Mouse (Mus musculus) retina, postnatal 7 days (tissue): ENCODE measurements around the gene Ust.

ENCODE experiments used
- DNase-seq: peaks from one replicate; pipeline ENCODE4 v3.0.0-alpha.2; 2012; ENCODE audit warnings: low read depth, low spot score

Ust gene

DNA sequence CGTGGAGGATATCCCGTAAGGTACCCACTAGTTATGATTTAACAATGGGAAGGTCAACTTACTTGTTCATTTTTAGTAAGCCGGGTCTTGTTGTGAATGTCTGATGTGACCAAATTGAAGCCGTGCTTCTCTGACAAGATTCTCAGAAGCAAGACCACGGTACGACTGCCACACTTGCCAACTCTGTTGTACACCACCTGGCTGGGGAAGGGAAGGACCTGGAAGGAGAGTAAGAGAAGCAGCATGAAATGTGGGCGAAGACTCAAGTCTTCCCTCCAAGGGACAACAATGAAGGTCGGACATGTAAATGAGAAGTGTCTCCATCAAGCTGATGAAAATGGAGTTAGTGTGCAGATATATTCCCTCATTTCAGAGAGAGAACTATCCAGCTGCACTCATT is 188.6 kb downstream of the Ust start:
- DNase-seq: no peak

DNA sequence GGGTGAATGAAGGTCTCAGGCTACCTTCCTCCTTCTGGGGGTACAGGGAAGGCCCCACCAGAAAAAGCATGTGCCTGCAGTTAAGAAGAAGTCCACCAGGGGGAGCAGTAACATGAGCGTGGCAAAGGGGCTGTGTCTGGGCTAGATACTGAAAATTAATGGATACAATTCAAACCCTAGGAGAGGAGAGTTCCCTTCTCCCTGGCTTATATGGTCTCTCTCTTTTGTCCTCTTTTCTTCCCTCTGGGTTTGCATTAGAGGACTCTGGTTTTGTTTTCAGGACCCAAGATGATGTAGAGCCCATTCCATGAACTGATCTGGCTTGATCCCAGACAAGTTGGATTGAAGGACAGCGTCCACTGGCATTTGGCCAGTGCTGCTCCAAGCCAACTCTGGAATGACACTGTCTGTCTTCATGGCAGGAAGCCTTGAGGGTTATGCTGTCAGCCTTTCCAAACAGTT is 195.3 kb downstream of the Ust start:
- peak; percentile 16 for DNase-seq

DNA sequence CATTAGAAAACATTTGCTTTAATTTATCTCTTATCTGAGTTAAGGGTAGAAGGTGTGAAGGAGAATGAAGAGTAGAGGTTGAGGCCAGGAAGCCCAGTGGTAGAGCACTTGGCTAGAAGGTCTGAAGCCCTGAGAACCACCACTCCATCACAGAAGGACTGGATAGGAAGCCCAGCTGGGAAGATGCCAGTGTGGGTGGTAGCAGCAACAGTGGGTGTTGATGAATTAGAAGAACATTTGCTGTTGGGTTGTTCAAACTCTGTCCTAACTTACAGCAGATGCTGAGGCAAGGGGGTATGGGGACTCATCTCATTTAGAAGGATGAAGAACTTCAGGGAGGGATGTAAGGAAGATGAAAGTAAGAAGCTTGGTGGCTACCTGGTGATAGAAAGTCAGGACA is 197.9 kb downstream of the Ust start:
- no peak for DNase-seq

DNA sequence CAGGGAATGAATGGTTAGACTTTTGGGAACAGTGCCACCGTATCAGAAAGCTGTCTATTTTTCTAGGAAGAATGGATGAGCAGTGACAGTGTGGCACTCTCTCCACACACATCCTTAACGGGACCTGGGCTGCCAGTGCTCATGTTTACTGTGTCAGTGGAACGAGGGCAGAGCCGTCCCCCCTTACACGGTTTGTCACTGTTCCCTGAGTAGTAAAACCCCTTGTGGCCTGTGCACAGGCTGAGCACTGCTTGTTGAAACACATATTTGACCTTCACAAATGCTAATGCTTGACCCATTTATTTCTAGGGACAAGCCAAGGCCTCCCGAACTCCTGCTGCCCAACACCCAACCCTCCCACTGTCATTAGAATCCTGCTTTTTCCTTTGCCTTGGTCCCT is 209.2 kb downstream of the Ust start:
- no peak for DNase-seq

DNA sequence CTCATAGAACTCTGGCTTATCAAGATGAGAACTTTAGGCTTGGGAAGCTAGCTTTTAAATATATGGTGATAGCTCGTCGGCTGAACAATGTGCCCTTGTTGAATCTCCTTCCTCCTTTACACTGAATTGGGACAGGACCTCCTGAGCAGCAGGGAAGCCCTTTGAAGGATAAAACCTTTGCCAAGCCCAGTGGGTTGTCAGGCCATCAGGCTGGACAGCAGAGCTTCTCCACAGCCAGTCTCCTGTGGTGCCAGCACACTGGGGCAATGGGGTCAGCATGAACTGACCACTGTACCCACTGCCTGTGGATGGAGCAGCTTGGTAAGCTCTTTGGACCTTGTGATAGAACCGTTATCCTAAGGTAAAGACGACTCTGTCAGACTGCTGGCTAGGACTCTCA is 214.4 kb downstream of the Ust start:
- DNase-seq: no peak

DNA sequence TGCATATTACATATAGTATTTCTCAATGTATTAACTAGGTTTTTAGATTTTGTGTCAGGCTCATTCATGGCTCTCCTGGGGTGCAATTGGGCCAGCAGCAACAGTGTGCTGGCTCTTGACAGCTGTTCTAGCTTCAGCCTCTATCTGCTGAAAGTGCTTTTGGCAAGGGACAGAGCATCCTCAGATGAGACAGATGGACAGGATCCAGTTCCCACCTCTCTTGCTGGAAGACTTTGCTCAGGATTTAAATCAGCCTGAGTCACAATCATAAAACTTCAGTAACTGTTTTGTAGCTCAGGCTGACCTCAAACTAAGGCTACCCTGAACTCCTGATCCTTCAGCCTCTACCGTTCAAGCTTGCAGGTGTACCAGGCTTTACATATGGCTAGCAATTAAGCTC is 219.5 kb downstream of the Ust start:
- no peak for DNase-seq

DNA sequence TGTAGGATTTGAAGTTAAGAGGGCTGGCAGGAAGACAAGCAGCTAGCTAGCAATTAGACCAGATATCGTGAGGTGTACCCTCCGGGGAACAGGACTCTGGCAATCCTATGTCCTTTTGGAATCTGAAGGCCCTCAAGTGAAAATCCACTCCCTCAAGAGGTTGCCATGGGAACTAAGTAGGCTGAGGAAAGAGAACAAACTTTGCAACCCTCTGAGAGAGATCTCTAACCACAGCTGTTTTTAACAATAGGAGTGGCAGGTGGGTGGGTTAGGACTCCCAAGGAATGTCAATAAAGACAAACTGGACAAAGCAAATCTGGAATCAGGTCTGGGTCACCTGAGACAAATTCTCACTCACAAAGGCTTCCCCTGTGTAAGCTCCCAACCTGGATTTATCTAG is 221.4 kb downstream of the Ust start:
- no peak for DNase-seq

DNA sequence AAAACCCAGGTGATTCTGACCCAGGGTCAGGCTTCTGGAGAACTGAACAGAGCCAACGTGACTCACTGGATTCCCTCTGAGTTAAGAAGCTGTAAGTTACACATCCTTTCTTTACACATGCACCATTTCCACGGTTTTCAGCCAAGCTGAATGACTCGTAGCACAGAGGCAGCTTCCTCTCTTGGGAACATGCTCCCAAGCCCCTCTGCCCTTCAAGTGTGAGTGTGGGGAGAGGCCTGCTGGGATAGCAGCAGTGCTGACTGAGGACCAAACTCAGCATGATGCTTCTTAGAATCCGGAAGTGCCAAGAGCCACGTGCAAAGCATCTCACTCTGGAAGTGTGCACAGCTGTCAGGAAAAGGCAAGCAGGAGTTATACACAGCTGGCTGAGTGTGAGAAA is 228.0 kb downstream of the Ust start:
- no peak for DNase-seq

DNA sequence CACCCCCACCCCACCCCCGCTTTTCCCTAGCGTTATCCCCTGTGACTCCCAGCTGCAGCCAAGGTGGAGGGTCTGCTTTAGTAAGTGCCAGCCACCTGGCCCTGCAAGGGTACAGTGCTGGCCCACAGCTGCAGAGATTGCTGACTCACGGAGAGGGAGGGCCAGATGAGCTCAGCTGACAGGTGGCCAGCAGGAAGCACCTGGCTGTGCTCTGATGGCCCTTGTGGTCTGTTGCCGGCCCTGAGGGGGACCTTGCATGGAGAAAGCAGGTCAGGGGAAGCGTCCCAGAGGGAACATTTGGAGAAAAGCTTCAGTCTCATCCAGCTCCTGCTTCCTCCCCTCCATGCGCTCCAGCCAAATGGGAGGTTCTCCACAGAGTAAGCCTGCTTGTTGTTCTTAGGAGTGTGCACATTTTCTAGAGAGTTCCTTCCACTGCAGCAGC is 231.3 kb downstream of the Ust start:
- DNase-seq: no peak

DNA sequence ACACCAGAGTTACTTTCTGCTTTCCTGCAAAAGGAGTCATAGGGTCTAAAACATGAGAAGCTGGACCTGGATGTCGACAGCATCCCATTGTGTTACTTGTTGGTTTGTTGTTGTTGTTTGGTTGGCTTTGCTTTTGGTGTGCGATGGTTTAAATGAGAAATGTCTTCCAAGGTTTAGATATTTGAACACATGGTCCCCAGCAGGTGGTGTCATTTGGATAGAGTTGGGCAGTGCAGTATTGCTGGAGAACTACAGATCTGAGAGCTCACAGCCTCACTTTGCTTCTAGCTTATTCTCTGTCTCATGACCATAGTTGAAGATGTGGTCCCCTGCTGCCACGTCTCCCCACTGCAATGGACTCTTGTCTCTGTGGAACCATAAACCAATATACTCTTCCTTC is 234.6 kb downstream of the Ust start:
- DNase-seq: no peak

DNA sequence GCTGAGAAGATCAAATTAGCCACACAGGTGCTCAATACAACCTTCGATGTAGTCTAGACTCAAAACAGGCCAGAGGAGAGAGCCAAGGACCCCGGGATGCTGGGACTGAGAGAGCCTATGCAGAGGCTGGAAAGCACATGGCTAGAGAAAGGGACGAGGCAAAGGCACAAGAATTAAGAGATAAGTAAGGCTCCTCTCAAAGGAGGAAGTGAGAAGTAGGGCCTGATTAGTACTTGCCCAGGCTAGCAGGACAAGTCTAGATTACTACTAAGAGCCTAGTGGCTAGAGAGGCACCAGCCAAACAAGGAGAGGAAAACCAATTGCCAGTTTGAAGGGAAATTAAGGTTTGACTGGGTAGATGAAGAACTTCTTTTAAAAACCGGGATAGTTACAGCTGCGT is 241.5 kb downstream of the Ust start:
- DNase-seq: no peak

DNA sequence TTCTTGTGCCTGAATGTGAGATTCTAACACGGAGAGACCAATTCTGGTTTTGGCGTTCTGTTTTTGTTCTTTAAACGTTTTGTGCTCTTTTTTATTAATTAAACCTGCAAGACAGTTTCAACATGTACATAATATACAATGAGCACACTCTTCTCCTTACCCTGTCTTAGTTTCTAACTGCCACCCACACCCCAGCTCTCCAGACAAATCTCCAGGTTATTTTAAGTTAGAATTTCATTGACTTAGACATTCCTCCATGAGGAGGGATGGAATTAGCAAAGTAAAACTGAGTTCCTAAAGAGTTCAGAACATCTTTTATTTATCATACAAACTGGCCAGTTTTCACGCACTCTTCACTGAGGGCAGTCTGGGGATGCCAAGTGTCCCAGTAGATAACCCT is 248.9 kb downstream of the Ust start:
- DNase-seq: no peak

DNA sequence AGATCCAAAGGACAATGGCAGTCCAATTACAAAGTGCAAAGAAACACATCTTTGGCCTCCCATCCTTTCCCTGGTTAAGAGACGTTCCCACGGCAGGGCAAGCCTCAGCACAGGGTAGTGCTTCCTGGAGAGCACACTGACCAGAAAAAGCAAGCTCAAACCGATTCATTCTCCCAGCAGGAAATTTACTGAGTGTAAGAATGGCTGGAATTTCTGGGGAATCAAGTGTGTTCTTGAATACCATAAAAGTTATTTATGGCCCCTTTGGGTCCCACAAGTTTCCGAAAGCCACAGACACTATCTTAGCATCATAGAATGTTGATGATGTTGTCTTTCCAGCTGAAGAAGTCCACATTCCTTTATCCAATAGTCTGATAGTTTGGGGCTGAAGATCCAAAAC is 258.9 kb downstream of the Ust start:
- DNase-seq: no peak

DNA sequence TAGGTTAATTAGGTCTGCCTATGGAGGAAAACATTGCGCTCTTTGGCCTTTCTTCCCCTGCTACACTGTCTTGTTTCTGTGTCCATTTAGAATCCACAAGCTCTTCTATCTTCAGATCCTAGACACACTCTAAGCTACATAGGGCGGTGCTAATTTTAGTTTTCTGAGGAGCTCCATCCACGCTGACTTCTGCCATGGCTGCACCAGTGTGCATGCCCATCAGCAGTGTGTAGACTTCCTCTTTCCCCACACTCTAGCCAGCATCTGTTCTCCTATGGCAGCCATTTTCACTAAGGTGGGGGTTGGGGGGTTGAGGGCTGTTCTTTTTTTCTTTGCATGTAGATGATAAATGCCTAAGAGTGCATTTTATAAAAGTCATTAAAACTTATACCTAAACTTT is 268.6 kb downstream of the Ust start:
- DNase-seq: no peak

DNA sequence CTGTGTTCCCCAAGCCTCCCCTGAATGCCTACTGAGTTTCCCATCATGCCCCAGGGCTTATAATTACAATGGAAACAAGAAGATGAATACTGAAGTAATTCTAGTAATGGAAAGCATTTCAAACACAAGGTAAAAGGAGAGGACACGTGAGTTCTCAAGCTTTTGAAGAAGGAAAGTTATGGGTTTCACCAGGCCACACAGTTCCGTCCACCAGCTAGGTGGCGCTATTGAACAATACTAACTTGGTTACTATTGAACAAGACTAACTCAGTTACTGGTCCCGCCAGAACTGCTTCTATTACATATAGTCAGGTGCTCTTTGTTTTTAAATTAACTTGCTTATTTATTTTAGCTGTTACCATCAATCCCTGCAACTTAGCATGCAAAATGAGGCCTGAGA is 276.3 kb downstream of the Ust start:
- DNase-seq: peak; percentile 21

DNA sequence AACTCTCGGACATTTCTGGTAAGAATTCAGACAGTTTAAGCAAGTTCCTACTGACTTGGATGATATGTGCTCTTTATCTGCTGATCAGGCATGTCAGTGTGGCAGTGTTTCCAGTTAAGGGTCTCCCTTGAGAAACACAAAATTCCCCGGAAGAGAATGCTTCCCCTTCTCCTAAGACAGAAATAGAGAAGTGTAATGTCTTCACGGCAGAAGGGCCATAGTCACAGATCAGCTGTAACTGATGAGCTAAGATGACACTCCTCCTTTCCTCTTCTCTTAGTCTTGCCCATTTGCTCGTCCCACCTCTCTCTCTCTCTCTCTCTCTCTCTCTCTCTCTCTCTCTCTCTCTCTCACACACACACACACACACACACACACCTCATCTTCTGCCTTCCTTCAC is 277.9 kb downstream of the Ust start:
- DNase-seq: no peak

DNA sequence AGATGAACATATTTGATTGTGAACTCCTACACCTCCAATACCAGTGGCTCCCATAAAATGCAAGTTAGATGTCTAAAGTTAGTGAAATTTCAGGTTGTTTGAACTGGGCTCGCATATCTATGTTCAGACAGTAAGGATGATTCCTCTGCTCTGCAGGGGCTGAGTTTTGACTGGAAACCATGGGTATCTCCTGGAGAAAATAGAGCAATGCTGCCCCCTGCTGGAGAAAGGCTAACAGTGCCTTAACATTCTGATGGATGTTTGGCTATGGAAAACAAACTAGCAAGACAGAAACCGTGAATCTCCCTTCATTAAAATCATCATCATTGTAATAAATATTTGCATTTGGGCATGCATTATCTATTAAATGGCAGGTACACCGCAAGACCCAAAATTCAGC is 278.4 kb downstream of the Ust start:
- DNase-seq: peak; percentile 68

DNA sequence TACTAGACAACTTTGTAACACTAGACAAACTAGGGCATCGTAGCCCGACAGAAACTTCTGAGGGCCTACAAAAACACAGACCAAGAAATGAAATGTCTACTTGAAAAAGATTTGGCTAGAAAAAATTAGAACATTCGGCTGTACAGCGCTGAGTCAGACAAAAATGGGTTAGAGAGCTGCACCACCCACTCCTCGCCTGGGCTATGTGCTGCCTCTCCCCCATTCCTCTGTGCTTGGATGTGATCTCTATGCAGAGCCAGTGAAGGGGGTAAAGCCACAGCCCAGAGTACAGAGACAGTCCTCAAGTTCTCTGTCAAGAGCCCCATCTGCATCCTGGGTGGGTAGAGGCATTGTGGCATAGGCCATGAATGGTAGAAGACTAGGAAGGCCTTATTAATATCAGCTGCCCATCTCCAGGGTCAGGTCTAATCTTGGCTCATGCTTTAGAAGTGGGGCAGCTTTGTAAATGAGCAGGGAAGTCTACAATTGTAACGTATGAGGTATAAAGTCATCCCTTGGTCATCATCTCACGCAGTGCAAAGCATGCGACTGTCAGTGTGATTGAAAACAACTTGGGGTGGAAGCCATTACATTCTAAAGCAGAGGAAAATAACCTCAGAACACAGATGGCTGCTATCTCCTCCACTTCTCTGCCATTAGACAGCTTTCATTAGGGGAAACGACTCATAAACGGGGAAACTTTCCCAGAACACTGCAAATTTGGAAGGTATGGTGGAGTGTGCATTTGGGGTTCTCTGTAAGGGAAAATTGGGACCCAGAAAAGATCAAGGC is 281.6 kb downstream of the Ust start:
- DNase-seq: no peak

DNA sequence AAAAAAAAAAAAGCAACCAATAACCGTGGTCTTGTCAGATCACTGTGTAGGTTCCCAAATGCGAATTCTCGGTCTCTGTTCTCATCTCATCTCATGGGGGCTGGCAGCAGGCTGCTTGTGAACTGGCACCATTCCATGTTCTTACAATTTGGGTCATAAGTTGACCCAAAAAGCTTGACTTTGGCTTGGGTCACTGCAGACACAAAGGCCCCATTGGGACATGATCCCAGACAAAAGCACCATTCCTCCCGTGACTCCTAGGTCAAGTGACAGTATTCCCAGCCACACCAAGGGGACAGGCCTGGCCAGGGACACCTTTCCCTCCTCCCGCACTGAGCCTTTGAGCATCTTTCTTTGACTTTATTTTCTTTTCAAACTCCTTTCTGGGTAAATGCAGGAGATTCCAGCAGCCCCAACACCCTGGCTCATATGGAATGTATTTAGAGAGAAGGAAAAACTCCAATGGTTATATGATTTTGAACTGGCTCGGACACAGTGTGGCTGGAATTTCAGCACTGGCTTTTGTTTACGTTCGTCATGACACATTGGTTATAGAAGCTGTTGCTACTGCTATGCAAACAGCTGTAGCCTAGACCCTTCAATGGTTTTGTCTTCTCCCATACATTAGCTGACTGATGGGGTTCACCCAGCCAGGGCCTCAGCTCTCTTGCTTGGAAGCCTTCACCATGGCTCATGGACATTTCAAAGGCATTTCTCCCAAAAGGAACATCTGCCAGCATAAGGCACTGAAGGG is 285.3 kb downstream of the Ust start:
- DNase-seq: no peak

DNA sequence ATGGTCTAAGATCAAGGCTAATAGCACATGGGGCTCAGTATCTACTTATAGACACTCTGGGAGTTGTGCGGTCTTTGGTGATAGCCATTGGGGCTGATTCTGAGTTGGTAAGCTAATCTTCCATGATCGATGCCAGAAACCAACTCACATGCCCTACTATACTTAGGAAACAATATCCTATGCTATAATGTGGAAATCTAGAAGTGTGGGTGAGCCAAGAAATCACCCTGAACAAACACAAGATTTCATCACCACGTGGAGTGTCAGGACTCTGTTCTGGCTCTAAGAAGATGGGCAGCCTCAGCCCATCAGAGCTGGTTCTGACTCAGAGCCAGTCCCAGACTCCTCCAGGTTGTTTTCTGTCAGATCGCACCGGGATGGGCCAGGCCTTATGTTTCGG is 286.1 kb downstream of the Ust start:
- no peak for DNase-seq

DNA sequence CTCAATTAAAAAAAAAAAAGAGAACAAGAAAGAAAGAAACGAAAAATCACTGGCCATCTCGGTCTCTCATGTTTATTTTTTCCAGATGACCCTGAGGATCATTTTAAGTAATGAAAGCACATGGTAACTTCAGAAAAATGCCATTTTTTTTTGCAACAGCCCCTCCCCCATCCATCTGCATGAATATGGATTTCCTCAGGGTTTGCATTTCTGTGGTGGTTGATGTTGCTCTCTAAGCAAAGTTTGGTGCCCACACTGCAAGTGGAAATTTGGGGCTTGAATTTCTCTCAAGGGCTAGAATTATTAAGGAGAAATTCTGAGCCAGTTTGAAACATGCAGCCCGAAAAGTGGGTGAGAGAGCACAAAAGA is 290.3 kb downstream of the Ust start:
- DNase-seq: no peak

DNA sequence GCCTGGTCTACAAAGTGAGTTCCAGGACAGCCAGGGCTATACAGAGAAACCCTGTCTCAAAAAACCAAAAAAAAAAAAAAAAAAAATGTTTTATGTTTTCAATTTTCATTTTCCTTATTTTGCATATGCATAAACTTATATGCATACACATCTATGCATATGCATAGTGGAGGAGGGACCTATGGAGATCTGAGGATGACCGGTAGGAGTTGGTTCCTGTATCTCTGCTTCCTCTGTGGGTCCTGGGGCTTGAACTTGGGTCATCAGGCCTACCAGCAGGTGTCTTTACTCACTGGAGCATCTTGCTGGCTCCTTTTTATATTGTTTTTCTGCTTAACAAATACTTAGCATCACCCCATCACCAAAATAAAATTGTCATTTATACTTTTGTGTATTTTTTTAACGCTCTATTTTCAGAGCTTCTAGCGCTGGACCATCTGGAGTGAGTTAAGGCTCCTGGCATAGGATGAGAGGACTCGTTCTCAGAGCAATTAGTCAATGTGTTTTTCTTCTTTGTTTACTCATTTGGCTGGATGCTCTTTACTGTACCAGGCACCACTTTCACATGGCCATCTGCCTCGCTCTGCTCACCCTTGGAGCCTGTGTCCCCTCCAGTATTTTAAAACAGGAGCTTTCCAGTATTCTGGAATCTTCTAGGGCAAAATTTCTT is 290.8 kb downstream of the Ust start:
- DNase-seq: no peak

DNA sequence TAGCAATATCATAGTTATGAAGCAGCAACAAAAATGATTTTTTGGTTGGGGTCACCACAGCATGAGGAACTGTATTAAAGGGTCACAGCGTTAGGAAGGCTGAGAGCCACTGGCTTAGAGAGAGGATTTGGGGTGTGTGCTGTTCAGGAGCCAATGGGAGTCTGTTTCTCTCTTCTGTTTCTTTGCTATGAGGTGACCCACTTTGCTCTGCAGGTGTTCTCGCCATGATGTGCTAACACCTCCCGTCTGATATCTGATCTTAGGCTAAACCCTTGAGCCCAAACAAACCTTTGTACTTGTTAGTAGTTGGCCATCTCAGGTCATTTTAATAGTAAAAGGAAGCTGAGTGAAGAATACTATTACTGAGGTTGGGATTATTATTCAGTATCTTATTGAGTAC is 292.0 kb downstream of the Ust start:
- no peak for DNase-seq
